Mouse (Mus musculus) lung, embryonic 14.5 days (tissue): ENCODE data around the gene Gdpgp1. TPM values are rescaled to one million over a fixed set of nuclear protein-coding genes. Genes with fewer than 3 reads are reported as not detected.

Source experiments
- ATAC-seq: fragments of 200-750 bp; cut with Nextera tagmentation; 2 replicates; pipeline ENCODE4 v1.8.0; 2017; ENCODE audit warnings: mild to moderate bottlenecking, moderate TSS enrichment, moderate library complexity; ENCODE audit not compliant: insufficient read depth
- DNase-seq: peaks from one replicate; pipeline ENCODE4 v3.0.0-alpha.2; 2015
- H3K27ac ChIP-seq: fragments of 300-500 bp; sonication (generic); 2 replicates; pipeline ENCODE4 v1.5.1; 2014; ENCODE audit warnings: low read depth, mild to moderate bottlenecking, moderate library complexity
- H3K27me3 ChIP-seq: fragments of 300-500 bp; sonication (generic); 2 replicates; pipeline ENCODE4 v1.6.1; 2014; ENCODE audit warnings: low read length, control low read depth; ENCODE audit not compliant: insufficient read depth
- H3K36me3 ChIP-seq: fragments of 300-500 bp; sonication (generic); 2 replicates; pipeline ENCODE4 v1.6.1; 2014; ENCODE audit warnings: control low read depth; ENCODE audit not compliant: insufficient read depth
- H3K4me1 ChIP-seq: fragments of 300-500 bp; sonication (generic); 2 replicates; pipeline ENCODE4 v1.6.1; 2014; ENCODE audit warnings: antibody characterized with exemption, control low read depth; ENCODE audit not compliant: insufficient read depth
- H3K4me2 ChIP-seq: fragments of 300-500 bp; sonication (generic); 2 replicates; pipeline ENCODE4 v1.6.1; 2014; ENCODE audit warnings: mild to moderate bottlenecking
- H3K4me3 ChIP-seq: fragments of 300-500 bp; sonication (generic); 2 replicates; pipeline ENCODE4 v1.5.1; 2014; ENCODE audit warnings: low read depth, low read length
- H3K9ac ChIP-seq: fragments of 300-500 bp; sonication (generic); 2 replicates; pipeline ENCODE4 v1.6.1; 2014
- H3K9me3 ChIP-seq: fragments of 300-500 bp; sonication (generic); 2 replicates; pipeline ENCODE4 v1.6.1; 2016; ENCODE audit warnings: low read depth, low read length, control low read depth
- CTCF ChIP-seq: IDR thresholded peaks from 2 replicates; pipeline ENCODE4 v1.5.1; 2016; ENCODE audit warnings: antibody characterized with exemption, low read depth
- WGBS: fragments of 180-500 bp; shearing (Covaris S2); extraction: QIAGEN DNeasy Blood & Tissue Kit; methylation state at CpG from one replicate; pipeline ENCODE4 v1.1.7; 2014; 5-methylcytosine and 5-hydroxymethylcytosine counted together
- polyA plus RNA-seq: library from polyadenylated mRNA; unstranded; fragments of >200 nt; fragmentation: Nextera tagmentation; extraction: Ambion mirVana; gene quantifications from 2 replicates; pipeline ENCODE4 v1.2.1, GENCODE M21; 2014

Gdpgp1 gene
- polyA plus RNA-seq, 1 experiment from 2014 or later, result 4.0 TPM

GRCm38 (mm10) chr7:80210982-80211381 lies 21.7 kb upstream of the Gdpgp1 start:
- Histone ChIP-seq H3K4me1 (peaks cover 22% of the 10 kb centered on the region), H3K36me3 (peaks cover 16% of the 10 kb centered on the region), H3K4me3 (no peak overlapping the region), H3K27ac (no peak overlapping the region), H3K4me2 (no peak overlapping the region), H3K9ac (no peak overlapping the region), H3K27me3 (no peaks in the 10 kb centered on the region), H3K9me3 (no peaks in the 10 kb centered on the region)
- DNase-seq (no peak), ATAC-seq (no peak)
- TF ChIP-seq CTCF, result no peak
- 84% methylated on average over 4 of the region's 4 CpGs for WGBS

- ATAC-seq, result no peak
- H3K27me3 ChIP-seq, result no peaks in the 10 kb centered on the region
- peaks cover 34% of the 10 kb centered on the region for H3K36me3 ChIP-seq
- no peaks in the 10 kb centered on the region for H3K9me3 ChIP-seq
- H3K27ac ChIP-seq, result no peak overlapping the region
- peaks cover 12% of the 10 kb centered on the region for H3K4me1 ChIP-seq
- DNase-seq, result no peak
- no peak overlapping the region for H3K4me3 ChIP-seq
- WGBS, result 88% methylated on average over 7 of the region's 7 CpGs
- no peak overlapping the region for H3K9ac ChIP-seq
- H3K4me2 ChIP-seq, result no peak overlapping the region
- TF ChIP-seq CTCF, result no peak
These were observed 19.1 kb upstream of the Gdpgp1 start for GRCm38 (mm10) chr7:80213604-80214003.

GRCm38 (mm10) chr7:80214459-80214858 lies 18.2 kb upstream of the Gdpgp1 start:
- no peak for TF ChIP-seq CTCF
- H3K27me3 ChIP-seq, result no peaks in the 10 kb centered on the region
- ATAC-seq, result no peak
- no peak overlapping the region for H3K9ac ChIP-seq
- peaks cover 42% of the 10 kb centered on the region for H3K36me3 ChIP-seq
- H3K4me3 ChIP-seq, result no peak overlapping the region
- 84% methylated on average over 8 of the region's 8 CpGs for WGBS
- H3K27ac ChIP-seq, result no peak overlapping the region
- no peaks in the 10 kb centered on the region for H3K9me3 ChIP-seq
- no peak for DNase-seq
- 0 out of 2 replicates have a peak, but pooled peaks cover 4% of the 10 kb centered on the region for H3K4me1 ChIP-seq
- H3K4me2 ChIP-seq, result no peak overlapping the region

GRCm38 (mm10) chr7:80215398-80215797 lies 17.3 kb upstream of the Gdpgp1 start:
- H3K4me1 ChIP-seq, result no peaks in the 10 kb centered on the region
- no peak overlapping the region for H3K27ac ChIP-seq
- no peak overlapping the region for H3K4me3 ChIP-seq
- H3K9ac ChIP-seq, result no peak overlapping the region; the same call in 1 of the 2 replicates
- DNase-seq (peak; percentile 87), ATAC-seq (peak; percentile 78)
- no peaks in the 10 kb centered on the region for H3K9me3 ChIP-seq
- no peak overlapping the region for H3K4me2 ChIP-seq
- WGBS, result 14% methylated on average over 4 of the region's 4 CpGs
- peak; percentile 93 for TF ChIP-seq CTCF
- peaks cover 52% of the 10 kb centered on the region for H3K36me3 ChIP-seq
- H3K27me3 ChIP-seq, result no peaks in the 10 kb centered on the region

GRCm38 (mm10) chr7:80216566-80216965 lies 16.1 kb upstream of the Gdpgp1 start:
- Histone ChIP-seq H3K4me1 (no peaks in the 10 kb centered on the region), H3K27ac (no peak overlapping the region), H3K9ac (no peak overlapping the region), H3K36me3 (peaks cover 62% of the 10 kb centered on the region), H3K4me2 (no peak overlapping the region), H3K4me3 (no peak overlapping the region), H3K27me3 (no peaks in the 10 kb centered on the region), H3K9me3 (no peaks in the 10 kb centered on the region)
- WGBS, result 76% methylated on average over 8 of the region's 8 CpGs
- no peak for DNase-seq
- ATAC-seq, result no peak
- TF ChIP-seq CTCF, result peak; percentile 20; the same call in 1 of the 2 replicates

- WGBS, result 87% methylated on average over 9 of the region's 9 CpGs
- TF ChIP-seq CTCF, result no peak
- H3K36me3 ChIP-seq, result peaks cover 63% of the 10 kb centered on the region
These were observed 14.0 kb upstream of the Gdpgp1 start for GRCm38 (mm10) chr7:80218666-80219065.

GRCm38 (mm10) chr7:80220237-80220797 lies 12.3 kb upstream of the Gdpgp1 start:
- H3K4me3 ChIP-seq, result no peak overlapping the region
- no peak overlapping the region for H3K4me2 ChIP-seq
- no peaks in the 10 kb centered on the region for H3K9me3 ChIP-seq
- H3K36me3 ChIP-seq, result peaks cover 74% of the 10 kb centered on the region
- TF ChIP-seq CTCF, result no peak
- ATAC-seq (no peak), DNase-seq (no peak)
- H3K27ac ChIP-seq, result no peak overlapping the region
- no peaks in the 10 kb centered on the region for H3K4me1 ChIP-seq
- no peaks in the 10 kb centered on the region for H3K27me3 ChIP-seq
- WGBS, result 94% methylated on average over 9 of the region's 9 CpGs
- no peak overlapping the region for H3K9ac ChIP-seq

More at GRCm38 (mm10) chr7:80218666-80219065, 14.0 kb upstream of the Gdpgp1 start:
- H3K9ac ChIP-seq, result no peak overlapping the region
- H3K4me1 ChIP-seq, result no peaks in the 10 kb centered on the region
- no peak overlapping the region for H3K4me3 ChIP-seq
- H3K27ac ChIP-seq, result no peak overlapping the region
- H3K4me2 ChIP-seq, result no peak overlapping the region
- ATAC-seq (no peak), DNase-seq (no peak)
- no peaks in the 10 kb centered on the region for H3K9me3 ChIP-seq
- no peaks in the 10 kb centered on the region for H3K27me3 ChIP-seq
